Mouse (Mus musculus): Measurements from ENCODE around the gene Rasgrf2. TPM values are rescaled to one million over a fixed set of nuclear protein-coding genes. Genes with fewer than 3 reads are reported as not detected.

The Rasgrf2 gene
- total and polyA plus RNA-seq, 3 experiments = not detected

GRCm38 (mm10) chr13:91877350-91877749 is 254.1 kb downstream of the Rasgrf2 start:
- DNase-seq (ENCODE audit: low read depth, low spot score) = no peak
- Histone ChIP-seq H3K27me3 (ENCODE audit: control insufficient read depth in 1 of 2, insufficient read depth in 2 of 2, low read length in 2 of 2) (peaks cover 5 to 9% of the 10 kb centered on the region in 2 experiments), H3K4me1 (ENCODE audit: control insufficient read depth in 1 of 2, insufficient read depth in 2 of 2, low read length in 2 of 2) (no peaks in the 10 kb centered on the region), H3K4me3 (ENCODE audit: control insufficient read depth in 1 of 2, insufficient read depth in 1 of 2, low read depth in 2 of 2, low read length in 2 of 2) (no peak overlapping the region), H3K36me3 (ENCODE audit: control insufficient read depth in 1 of 2, insufficient read depth in 2 of 2, low read length in 2 of 2) (no peaks in the 10 kb centered on the region), H3K79me2 (ENCODE audit: control insufficient read depth, insufficient read depth, low read length, poor library complexity) (no peaks in the 10 kb centered on the region), H3K9ac (ENCODE audit: control insufficient read depth, low read depth, low read length, poor library complexity, severe bottlenecking) (no peak overlapping the region), H3K27ac (ENCODE audit: control insufficient read depth, low read depth, low read length) (no peak overlapping the region), H3K9me3 (replicated peaks; ENCODE audit: insufficient read depth, low read length) (no peaks in the 10 kb centered on the region)
- TF ChIP-seq HCFC1 (IDR thresholded peaks at IDR 0.05; ENCODE audit: low read depth, low read length) = no peak
- TF ChIP-seq KAT2A (conservative IDR thresholded peaks at IDR 0.05; ENCODE audit: low read depth, low read length) = no peak
- TF ChIP-seq USF2 (IDR thresholded peaks at IDR 0.05; ENCODE audit: borderline replicate concordance in 1 of 2, insufficient read depth in 1 of 2, low read depth in 1 of 2, low read length in 2 of 2) = no peak
- TF ChIP-seq ZMIZ1 (IDR thresholded peaks at IDR 0.05; ENCODE audit: low read depth, low read length) = no peak
- no peak for TF ChIP-seq MAFK (IDR thresholded peaks at IDR 0.05; ENCODE audit: borderline replicate concordance, low read depth, low read length)
- no peak for TF ChIP-seq SIN3A (IDR thresholded peaks at IDR 0.05; ENCODE audit: low read length)
- no peak for TF ChIP-seq CHD1 (IDR thresholded peaks at IDR 0.05; ENCODE audit: low read depth, low read length)
- no peak for TF ChIP-seq MYB (IDR thresholded peaks at IDR 0.05; ENCODE audit: low read depth, low read length)
- no peak for TF ChIP-seq MEF2A (IDR thresholded peaks at IDR 0.05; ENCODE audit: extremely low read depth, insufficient replicate concordance, low read depth, low read length, poor library complexity, severe bottlenecking)
- no peak for TF ChIP-seq CTCF (IDR thresholded peaks at IDR 0.05 in 2 of 3, conservative IDR thresholded peaks at IDR 0.05 in 1 of 3; ENCODE audit: control insufficient read depth in 1 of 3, insufficient read depth in 1 of 3, low read depth in 2 of 3, low read length in 3 of 3, poor library complexity in 1 of 3, severe bottlenecking in 1 of 3)
- no peak for TF ChIP-seq ZC3H11A (IDR thresholded peaks at IDR 0.05; ENCODE audit: low read depth, low read length)
- TF ChIP-seq E2F4 (IDR thresholded peaks at IDR 0.05; ENCODE audit: borderline replicate concordance, low read depth, low read length) = no peak
- TF ChIP-seq ZNF384 (IDR thresholded peaks at IDR 0.05; ENCODE audit: low read depth, low read length) = no peak
- no peak for TF ChIP-seq ZKSCAN1 (IDR thresholded peaks at IDR 0.05; ENCODE audit: low read depth, low read length)

- H3K9ac ChIP-seq (ENCODE audit: control insufficient read depth, low read depth, low read length, poor library complexity, severe bottlenecking) = no peak within 1 kb of the TSS
- no peaks in the 10 kb centered on the region for H3K4me1 ChIP-seq (ENCODE audit: control insufficient read depth in 1 of 2, insufficient read depth in 2 of 2, low read length in 2 of 2)
- H3K27ac ChIP-seq (ENCODE audit: control insufficient read depth, low read depth, low read length) = no peak within 1 kb of the TSS
- H3K9me3 ChIP-seq (replicated peaks; ENCODE audit: insufficient read depth, low read length) = no peaks in the 10 kb centered on the region
- no peaks in the 10 kb centered on the region for H3K36me3 ChIP-seq (ENCODE audit: control insufficient read depth in 1 of 2, insufficient read depth in 2 of 2, low read length in 2 of 2)
- no peak within 1 kb of the TSS for H3K4me3 ChIP-seq (ENCODE audit: control insufficient read depth in 1 of 2, insufficient read depth in 1 of 2, low read depth in 2 of 2, low read length in 2 of 2)
- no peaks in the 10 kb centered on the region for H3K79me2 ChIP-seq (ENCODE audit: control insufficient read depth, insufficient read depth, low read length, poor library complexity)
- DNase-seq (ENCODE audit: low read depth, low spot score) = no peak
- H3K27me3 ChIP-seq (ENCODE audit: control insufficient read depth in 1 of 2, insufficient read depth in 2 of 2, low read length in 2 of 2) = peaks cover 5 to 9% of the 10 kb centered on the region in 2 experiments
- TF ChIP-seq SIN3A (IDR thresholded peaks at IDR 0.05; ENCODE audit: low read length) (no peak), TBP (IDR thresholded peaks at IDR 0.05; ENCODE audit: low read depth, low read length) (no peak), GABPA (IDR thresholded peaks at IDR 0.05; ENCODE audit: low read depth, low read length) (no peak), UBTF (IDR thresholded peaks at IDR 0.05; ENCODE audit: borderline replicate concordance, insufficient read depth, low read depth, low read length) (no peak), USF1 (IDR thresholded peaks at IDR 0.05; ENCODE audit: low read depth, low read length) (no peak), ETS1 (IDR thresholded peaks at IDR 0.05; ENCODE audit: low read depth, low read length) (no peak), NELFE (IDR thresholded peaks at IDR 0.05; ENCODE audit: low read depth, low read length) (no peak), E2F4 (IDR thresholded peaks at IDR 0.05; ENCODE audit: borderline replicate concordance, low read depth, low read length) (no peak), MEF2A (IDR thresholded peaks at IDR 0.05; ENCODE audit: extremely low read depth, insufficient replicate concordance, low read depth, low read length, poor library complexity, severe bottlenecking) (no peak), MYB (IDR thresholded peaks at IDR 0.05; ENCODE audit: low read depth, low read length) (no peak)
Measured at GRCm38 (mm10) chr13:91876741-91877349, 254.6 kb downstream of the Rasgrf2 start, which contains the start of gene Ckmt2. Gene Ckmt2, minus strand, starts transcription at chr13:91876885.
